Mouse (Mus musculus) granulocyte monocyte progenitor cell, adult 5-6 weeks (primary cell): ENCODE measurements around the gene Ube2dnl1. TPM values are rescaled to one million over a fixed set of nuclear protein-coding genes. Genes with fewer than 3 reads are reported as not detected.

Experiments
- ATAC-seq: replicated peaks from 2 replicates; pipeline ENCODE4 v1.8.0; 2016; ENCODE audit warnings: mild to moderate bottlenecking, moderate TSS enrichment, inconsistent platforms; ENCODE audit not compliant: poor library complexity, severe bottlenecking
- total RNA-seq, 2 experiments: library from RNA; stranded (forward) in 1 of 2; stranded (reverse) in 1 of 2; fragments of 200-712, 200-1000 nt in 1 of 2; fragments of >200 nt in 1 of 2; fragmentation: Nextera tagmentation in 1 of 2; gene quantifications; 2 replicates each; pipeline ENCODE4 v1.2.3; 2014 to 2017

The Ube2dnl1 gene
- not detected in 2 replicates for total RNA-seq (2014; fragmentation: Nextera tagmentation)
- total RNA-seq (2017) = not detected in 2 replicates

DNA sequence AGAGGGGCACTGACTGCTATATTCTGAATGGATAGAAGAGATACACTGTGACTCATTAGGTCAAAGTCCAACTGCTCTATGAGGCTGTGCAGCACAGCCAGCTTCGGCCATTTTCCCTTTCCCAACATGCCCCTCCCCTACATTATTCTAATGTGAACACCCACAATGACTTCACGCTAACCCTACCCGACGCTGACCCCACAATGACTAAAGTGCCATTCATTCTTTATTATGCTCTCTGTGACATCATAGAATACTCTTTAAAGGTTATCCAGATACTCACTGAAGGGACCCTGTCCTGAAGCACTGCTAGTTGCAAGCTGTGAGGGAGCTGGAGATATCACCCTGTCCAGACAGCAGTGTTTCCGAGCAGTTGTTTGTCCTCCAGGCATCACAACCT, at the start of gene Ube2dnl1:
Gene Ube2dnl1 (plus strand): TSS at position 301 of the 400 bp plus-strand sequence.
- no peak for ATAC-seq

DNA sequence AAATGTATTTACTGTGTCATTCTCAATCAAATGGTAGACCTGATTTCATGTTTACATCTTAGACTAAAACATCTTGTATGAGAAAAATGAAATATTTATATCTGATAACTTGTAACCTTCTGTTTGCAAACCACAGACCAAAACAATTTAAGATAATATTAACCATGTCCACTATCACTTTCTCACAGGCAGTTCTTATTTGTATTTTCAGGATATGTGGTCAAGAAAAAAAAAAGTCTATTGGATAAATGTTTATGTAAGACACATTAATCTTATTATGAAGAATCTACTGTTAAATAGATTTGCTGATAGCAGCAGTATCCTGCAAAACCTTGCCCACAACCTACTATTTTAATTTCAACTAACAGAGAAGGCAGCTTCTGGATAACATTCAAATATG, 9.3 kb upstream of the Ube2dnl1 start:
- no peak for ATAC-seq

DNA sequence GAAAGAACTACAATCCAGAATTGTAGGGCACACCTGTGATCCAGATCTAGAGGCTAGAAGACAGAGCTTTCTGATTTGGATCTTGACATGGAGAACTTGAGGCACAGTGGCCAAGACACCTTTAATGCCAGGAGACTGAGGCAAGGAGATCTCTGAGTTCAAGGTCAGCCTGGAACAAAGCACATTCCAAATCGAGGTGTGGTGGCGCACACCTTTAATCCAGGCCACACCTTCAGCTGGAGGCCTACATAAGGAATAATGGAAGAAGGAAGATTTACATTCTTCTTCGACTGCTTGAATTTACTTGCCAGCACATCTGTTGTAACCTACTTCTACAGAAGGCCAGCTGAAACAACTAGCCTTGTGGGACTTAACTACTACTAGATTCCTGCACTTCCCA, 7.3 kb upstream of the Ube2dnl1 start:
- ATAC-seq = no peak

DNA sequence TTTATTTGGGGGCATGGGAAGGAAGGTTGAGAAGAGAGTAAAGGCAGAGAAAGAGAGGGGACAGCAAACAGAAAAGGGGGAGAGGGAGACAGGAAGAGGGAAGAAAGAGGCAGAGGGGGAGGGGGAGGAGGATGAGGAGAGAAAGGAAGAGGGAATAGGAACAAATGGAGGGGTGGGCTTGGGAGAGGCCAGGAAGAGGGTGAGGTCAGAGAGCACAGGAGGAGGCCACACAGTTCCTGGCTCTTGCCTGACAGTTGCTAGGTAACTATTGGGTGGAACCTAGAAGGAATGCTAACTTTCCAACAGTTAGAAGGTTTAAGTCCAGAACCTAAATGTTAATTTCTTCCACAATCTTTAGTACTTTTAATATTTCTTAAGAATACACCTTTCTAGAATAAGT, 1.4 kb upstream of the Ube2dnl1 start:
- no peak for ATAC-seq

DNA sequence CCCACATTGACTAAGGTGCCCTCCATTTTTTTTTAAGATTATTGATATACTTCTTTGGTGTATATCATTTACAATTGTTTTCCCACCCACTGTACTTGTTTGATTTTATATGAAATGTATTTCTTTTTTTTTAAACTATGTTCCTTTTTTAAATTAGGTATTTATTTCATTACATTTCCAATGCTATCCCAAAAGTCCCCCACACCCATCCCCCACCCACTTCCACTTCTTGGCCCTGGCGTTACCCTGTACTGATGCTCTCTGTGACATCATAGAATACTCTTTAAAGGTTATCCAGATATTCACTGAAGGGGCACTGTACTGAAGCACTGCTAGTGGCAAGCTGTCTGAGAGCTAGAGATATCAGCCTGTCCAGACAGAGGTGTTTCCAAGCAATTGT, 2.5 kb downstream of the Ube2dnl1 start, which contains the start of gene Ube2dnl2:
Gene Ube2dnl2 (plus strand): TSS at position 301 of the 400 bp plus-strand sequence.
- no peak for ATAC-seq

DNA sequence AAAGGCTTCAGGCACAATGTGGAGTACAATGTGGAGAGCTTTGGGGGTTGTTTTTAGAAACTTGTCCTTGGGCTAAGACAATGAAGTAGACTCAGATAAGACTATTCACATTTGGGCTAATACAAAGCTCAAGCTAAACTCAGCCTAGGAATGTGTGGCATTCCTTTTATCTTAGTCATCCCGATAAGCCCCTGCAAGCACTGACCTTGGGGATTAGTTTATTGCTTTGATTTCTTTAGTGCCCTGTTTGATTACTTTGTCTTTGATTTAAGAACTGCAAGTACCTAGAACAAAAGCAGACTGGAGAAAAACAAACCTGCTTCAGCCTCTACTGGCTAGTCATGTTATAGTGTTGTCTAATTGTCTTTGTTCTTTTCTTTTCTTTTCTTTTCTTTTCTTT, 50.3 kb downstream of the Ube2dnl1 start:
- ATAC-seq = no peak

Other genes starting within 250 kb of the Ube2dnl1 start
- not detected in 2 replicates for gene Ube2dnl2, start 2.6 kb downstream of the Ube2dnl1 start, total RNA-seq (2014; fragmentation: Nextera tagmentation)
- not detected in 2 replicates for gene Ube2dnl2, start 2.6 kb downstream of the Ube2dnl1 start, total RNA-seq (2017)